Mouse (Mus musculus) lung, adult 2 months (tissue): ENCODE measurements around the gene Trim33.

Experiments used
- CTCF ChIP-seq: fragments of 200-500 bp; IDR thresholded peaks from 2 replicates; pipeline ENCODE4 v1.5.1; 2011; ENCODE audit warnings: mild to moderate bottlenecking, low read length, control low read depth; ENCODE audit not compliant: insufficient read depth
- POLR2A ChIP-seq: fragments of 200-500 bp; IDR thresholded peaks from 2 replicates; pipeline ENCODE4 v1.6.1; 2011; ENCODE audit warnings: low read depth, mild to moderate bottlenecking, control low read depth, low read length, borderline replicate concordance; ENCODE audit errors: extremely low read depth

GRCm38 (mm10) chr3:103291087-103291486 lies 12.0 kb downstream of the Trim33 start:
- TF ChIP-seq CTCF (no peak), POLR2A (no peak)
